23 mouse cellular contexts compared by ENCODE assay signal in the genomic region with DNA sequence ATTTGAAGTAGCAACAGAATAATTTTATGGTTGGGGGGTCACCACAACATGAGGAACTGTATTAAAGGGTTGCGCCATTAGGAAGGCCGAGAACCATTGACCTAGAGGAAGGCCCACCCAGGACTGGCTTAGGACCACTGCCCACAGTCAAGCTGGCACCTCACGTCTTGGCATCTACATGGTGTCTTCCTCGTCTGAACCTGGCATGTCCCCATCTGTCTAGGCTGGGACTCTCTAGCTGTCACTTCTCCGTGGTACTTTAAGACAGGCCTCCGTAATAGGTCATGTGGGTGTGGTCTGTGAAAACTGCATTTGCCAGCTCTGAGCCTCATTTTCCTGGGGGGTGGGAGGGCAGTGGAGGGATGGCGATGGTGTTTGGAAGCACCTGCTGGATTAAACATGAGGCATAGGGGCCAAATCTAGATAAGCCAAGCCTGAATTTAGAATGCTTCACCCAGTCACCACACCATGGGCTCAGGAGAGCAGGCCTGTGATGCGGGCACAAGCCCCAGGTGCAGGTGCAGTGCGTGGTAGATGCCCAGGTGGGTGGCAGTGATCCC. TPM values are rescaled to one million over a fixed set of nuclear protein-coding genes. Genes with fewer than 3 reads are reported as not detected.
DNase-seq lines count a peak whose midpoint lies in the region; ATAC-seq and TF ChIP-seq lines count a peak whose summit lies in the region.
"Had no signal": no experiment of that assay in that cellular context is flagged by ENCODE, and none has a peak within 500 bp of the region (broad histone marks: within the 10 kb centered on the region; RNA-seq: fewer than 3 reads in every experiment).

No protein-coding gene starts in this region.

- peak overlapping the region; percentile 41; the same call in 1 of the 2 replicates for H3K27ac ChIP-seq in intestine, postnatal 0 days (ENCODE audit: low read depth, low read length)
- no peak overlapping the region for H3K27ac ChIP-seq in intestine, embryonic 16.5 days (ENCODE audit: low read length)
- no peak overlapping the region for H3K27ac ChIP-seq in stomach, postnatal 0 days (replicated peaks)
- H3K27ac ChIP-seq: forebrain, embryonic 10.5 days; forebrain, embryonic 15.5 days; hindbrain, embryonic 15.5 days; kidney, postnatal 0 days; lung, embryonic 15.5 days; midbrain, embryonic 10.5 days had no signal

- no peak overlapping the region for H3K4me2 ChIP-seq in intestine, postnatal 0 days (replicated peaks; ENCODE audit: low read depth)
- H3K4me2 ChIP-seq in intestine, embryonic 16.5 days (ENCODE audit: low read depth, low read length) = no peak overlapping the region
- no peak overlapping the region for H3K4me2 ChIP-seq in stomach, postnatal 0 days (replicated peaks; ENCODE audit: low read depth)
- H3K4me2 ChIP-seq: embryonic facial prominence, embryonic 12.5 days; forebrain, embryonic 15.5 days; heart, embryonic 11.5 days; hindbrain, embryonic 15.5 days; lung, embryonic 15.5 days had no signal

- no peak for TF ChIP-seq EP300 in stomach, postnatal 0 days (optimal IDR thresholded peaks at IDR 0.05)

- no peak for ATAC-seq in intestine, postnatal 0 days
- no peak for ATAC-seq in intestine, embryonic 16.5 days
- 0 out of 2 replicates have a peak, but pooled peaks have one; percentile 0 for ATAC-seq in stomach, postnatal 0 days (ENCODE audit: low FRiP score, low TSS enrichment)
- no peak for ATAC-seq in erythroblast, adult 5-6 weeks (replicated peaks; ENCODE audit: low FRiP score, poor library complexity, severe bottlenecking)
- ATAC-seq: forebrain, embryonic 15.5 days had no signal

- peaks cover 64% of the 10 kb centered on the region for H3K36me3 ChIP-seq in intestine, postnatal 0 days (ENCODE audit: control insufficient read depth, insufficient read depth)
- peaks cover 45% of the 10 kb centered on the region for H3K36me3 ChIP-seq in intestine, embryonic 16.5 days (ENCODE audit: control insufficient read depth, insufficient read depth, low read length)
- peaks cover 24% of the 10 kb centered on the region for H3K36me3 ChIP-seq in stomach, postnatal 0 days (ENCODE audit: control insufficient read depth, insufficient read depth, low read length)

- H3K9me3 ChIP-seq in intestine, postnatal 0 days (ENCODE audit: control insufficient read depth) = no peaks in the 10 kb centered on the region
- no peaks in the 10 kb centered on the region for H3K9me3 ChIP-seq in intestine, embryonic 16.5 days (ENCODE audit: control insufficient read depth, low read length)
- H3K9me3 ChIP-seq in stomach, postnatal 0 days (ENCODE audit: control insufficient read depth, low read length) = no peaks in the 10 kb centered on the region
- H3K9me3 ChIP-seq: embryonic facial prominence, embryonic 12.5 days; forebrain, embryonic 10.5 days; forebrain, embryonic 15.5 days; hindbrain, embryonic 15.5 days; lung, embryonic 15.5 days; midbrain, embryonic 10.5 days had no signal

- DNase-seq in cerebellum, adult 11 months = peak; percentile 19
- no peak for DNase-seq in cerebellum, postnatal 4 days (ENCODE audit: low spot score in 2 of 2)
- DNase-seq in right cerebral cortex, postnatal 10 days (ENCODE audit: low spot score in 2 of 2) = peak; percentile 19 to 39
- DNase-seq in right cerebral cortex, adult 18-20 months = no peak
- no peak for DNase-seq in stomach, postnatal 0 days (ENCODE audit: low spot score)

- WGBS in intestine, postnatal 0 days = 82% methylated on average over 9 of the region's 9 CpGs
- 89% methylated on average over 9 of the region's 9 CpGs for WGBS in intestine, embryonic 16.5 days
- 81% methylated on average over 9 of the region's 9 CpGs for whole genome bisulfite sequencing in stomach, postnatal 0 days

- H3K9ac ChIP-seq in intestine, postnatal 0 days (ENCODE audit: low read depth, low read length) = no peak overlapping the region
- H3K9ac ChIP-seq in intestine, embryonic 16.5 days (ENCODE audit: low read depth, low read length) = no peak overlapping the region
- H3K9ac ChIP-seq in stomach, postnatal 0 days (ENCODE audit: low read length) = no peak overlapping the region
- H3K9ac ChIP-seq: embryonic facial prominence, embryonic 12.5 days; forebrain, embryonic 15.5 days; hindbrain, embryonic 15.5 days; lung, embryonic 15.5 days had no signal

- H3K4me1 ChIP-seq in intestine, postnatal 0 days (replicated peaks; ENCODE audit: control insufficient read depth, insufficient read depth, low read length) = 0 out of 2 replicates have a peak, but pooled peaks cover 3% of the 10 kb centered on the region
- H3K4me1 ChIP-seq in intestine, embryonic 16.5 days (ENCODE audit: control insufficient read depth, insufficient read depth, low read length) = peaks cover 36% of the 10 kb centered on the region
- H3K4me1 ChIP-seq in stomach, postnatal 0 days (replicated peaks; ENCODE audit: control insufficient read depth, insufficient read depth) = peaks cover 11% of the 10 kb centered on the region

- no peak for TF ChIP-seq CTCF in intestine, postnatal 0 days (IDR thresholded peaks at IDR 0.05; ENCODE audit: low read depth)
- TF ChIP-seq CTCF in stomach, postnatal 0 days (IDR thresholded peaks at IDR 0.05; ENCODE audit: low read depth) = no peak

- H3K4me3 ChIP-seq in intestine, postnatal 0 days (ENCODE audit: low read depth, low read length) = no peak overlapping the region
- no peak overlapping the region for H3K4me3 ChIP-seq in intestine, embryonic 16.5 days (ENCODE audit: low read length)
- H3K4me3 ChIP-seq in stomach, postnatal 0 days (ENCODE audit: low read depth, low read length) = no peak overlapping the region
- H3K4me3 ChIP-seq: embryonic facial prominence, embryonic 12.5 days; forebrain, embryonic 10.5 days; forebrain, embryonic 15.5 days; hindbrain, embryonic 15.5 days; lung, embryonic 15.5 days; midbrain, embryonic 10.5 days had no signal

- no peaks in the 10 kb centered on the region for H3K27me3 ChIP-seq in intestine, postnatal 0 days (replicated peaks; ENCODE audit: control insufficient read depth, insufficient read depth, low read length)
- no peaks in the 10 kb centered on the region for H3K27me3 ChIP-seq in intestine, embryonic 16.5 days (replicated peaks; ENCODE audit: control insufficient read depth, insufficient read depth, low read length)
- H3K27me3 ChIP-seq in stomach, postnatal 0 days (ENCODE audit: control insufficient read depth, insufficient read depth, low read length) = no peaks in the 10 kb centered on the region
- H3K27me3 ChIP-seq: embryonic facial prominence, embryonic 12.5 days; forebrain, embryonic 15.5 days; hindbrain, embryonic 15.5 days; lung, embryonic 15.5 days had no signal

RNA-seq across cellular contexts. Expression of gene Gjd3, which starts 9.9 kb away (rescaled TPM):
- polyA plus RNA-seq in intestine, postnatal 0 days (2015; fragmentation: Nextera tagmentation; extraction: Ambion mirVana) = 0.61 and 0.80 TPM in 2 replicates
- 0.17 TPM in 1 of 2 replicates, not detected in the other for polyA plus RNA-seq in intestine, embryonic 16.5 days (2015; fragmentation: Nextera tagmentation; extraction: Ambion mirVana)
- polyA plus RNA-seq in stomach, postnatal 0 days (2015; fragmentation: Nextera tagmentation; extraction: Ambion mirVana) = 1.9 and 2.1 TPM in 2 replicates
- total RNA-seq in erythroblast, adult 5-6 weeks (2015; ENCODE audit: low replicate concordance) = not detected in 2 replicates
- not detected in 2 replicates for total RNA-seq in erythroblast, adult 5-6 weeks (2017; ENCODE audit: low replicate concordance)
- total RNA-seq: adrenal gland, postnatal 25 days; gastrocnemius, adult 18-20 months; gastrocnemius, postnatal 25 days; liver, adult 2 months; megakaryocyte progenitor cell, adult 5-6 weeks; neutrophil, adult 5-6 weeks had no signal
- polyA plus RNA-seq: liver, adult 2 months; liver, embryonic 16.5 days; midbrain, embryonic 10.5 days had no signal

RNA-seq across cellular contexts. Expression of gene Rara, which starts 45.3 kb away (rescaled TPM):
- polyA plus RNA-seq in intestine, postnatal 0 days (2015; fragmentation: Nextera tagmentation; extraction: Ambion mirVana) = 22.2 and 22.4 TPM in 2 replicates
- polyA plus RNA-seq in intestine, embryonic 16.5 days (2015; fragmentation: Nextera tagmentation; extraction: Ambion mirVana) = 28.2 and 31.2 TPM in 2 replicates
- 20.1 and 25.9 TPM in 2 replicates for polyA plus RNA-seq in stomach, postnatal 0 days (2015; fragmentation: Nextera tagmentation; extraction: Ambion mirVana)
- total RNA-seq in erythroblast, adult 5-6 weeks (2015; ENCODE audit: low replicate concordance) = 13.1 and 13.2 TPM in 2 replicates
- total RNA-seq in erythroblast, adult 5-6 weeks (2017; ENCODE audit: low replicate concordance) = 2.8 TPM in 2 replicates

RNA-seq across cellular contexts. Expression of gene Top2a, which starts 51.1 kb away (rescaled TPM):
- polyA plus RNA-seq in intestine, postnatal 0 days (2015; fragmentation: Nextera tagmentation; extraction: Ambion mirVana) = 40.9 and 41.8 TPM in 2 replicates
- polyA plus RNA-seq in intestine, embryonic 16.5 days (2015; fragmentation: Nextera tagmentation; extraction: Ambion mirVana) = 132 and 149 TPM in 2 replicates
- polyA plus RNA-seq in stomach, postnatal 0 days (2015; fragmentation: Nextera tagmentation; extraction: Ambion mirVana) = 31.6 and 44.5 TPM in 2 replicates
- total RNA-seq in erythroblast, adult 5-6 weeks (2015; ENCODE audit: low replicate concordance) = 132 and 152 TPM in 2 replicates
- 334 and 394 TPM in 2 replicates for total RNA-seq in erythroblast, adult 5-6 weeks (2017; ENCODE audit: low replicate concordance)

Comparison
In these comparisons a context has a peak if more than half of its experiments do, and no peak if none do; other contexts are left out.
1. DNase-seq: peak in cerebellum, adult 11 months (single experiment) and right cerebral cortex, postnatal 10 days (2 of 2); none in cerebellum, postnatal 4 days (0 of 2), right cerebral cortex, adult 18-20 months (single experiment) and stomach, postnatal 0 days (single experiment).